Mouse (Mus musculus) liver, embryonic 13.5 days (tissue): Measurements from ENCODE around the gene Ltbp4. TPM values are rescaled to one million over a fixed set of nuclear protein-coding genes. Genes with fewer than 3 reads are reported as not detected.
A peak's percentile ranks its signal among the peaks of the same experiment; 100 is the strongest.

Experiments
- ATAC-seq: fragments of 200-750 bp; cut with Nextera tagmentation; 2 replicates; pipeline ENCODE4 v1.8.0; 2017; ENCODE audit warnings: low read depth, mild to moderate bottlenecking, moderate number of reproducible peaks, moderate library complexity
- DNase-seq: peaks from one replicate; pipeline ENCODE4 v3.0.0; 2022
- H3K27ac ChIP-seq: fragments of 300-500 bp; sonication (generic); 2 replicates; pipeline ENCODE4 v1.5.1; 2015; ENCODE audit warnings: moderate library complexity, mild to moderate bottlenecking, inconsistent platforms
- H3K27me3 ChIP-seq: fragments of 300-500 bp; sonication (generic); 2 replicates; pipeline ENCODE4 v1.6.1; 2015; ENCODE audit warnings: mild to moderate bottlenecking, inconsistent platforms
- H3K36me3 ChIP-seq: fragments of 300-500 bp; sonication (generic); 2 replicates; pipeline ENCODE4 v1.6.1; 2015; ENCODE audit warnings: mild to moderate bottlenecking, inconsistent platforms
- H3K4me1 ChIP-seq: fragments of 300-500 bp; sonication (generic); replicated peaks from 2 replicates; pipeline ENCODE4 v1.6.1; 2015; ENCODE audit warnings: inconsistent platforms
- H3K4me2 ChIP-seq: fragments of 300-500 bp; sonication (generic); 2 replicates; pipeline ENCODE4 v1.6.1; 2015; ENCODE audit warnings: inconsistent platforms, mild to moderate bottlenecking, moderate library complexity
- H3K4me3 ChIP-seq: fragments of 300-500 bp; sonication (generic); replicated peaks from 2 replicates; pipeline ENCODE4 v1.5.1; 2015; ENCODE audit warnings: mild to moderate bottlenecking, inconsistent platforms
- H3K9ac ChIP-seq: fragments of 300-500 bp; sonication (generic); 2 replicates; pipeline ENCODE4 v1.6.1; 2015; ENCODE audit warnings: mild to moderate bottlenecking, inconsistent platforms
- H3K9me3 ChIP-seq: fragments of 300-500 bp; sonication (generic); replicated peaks from 2 replicates; pipeline ENCODE4 v1.6.1; 2016; ENCODE audit warnings: inconsistent platforms
- WGBS: fragments of 180-500 bp; shearing (Covaris S2); methylation state at CpG from one replicate; pipeline ENCODE4 v1.1.7; 2015; ENCODE audit not compliant: insufficient replicate concordance; 5-methylcytosine and 5-hydroxymethylcytosine counted together
- polyA plus RNA-seq: library from polyadenylated mRNA; unstranded; fragments of >200 nt; fragmentation: Nextera tagmentation; extraction: Ambion mirVana; gene quantifications from 2 replicates; pipeline ENCODE4 v1.2.1, GENCODE M21; 2015

Ltbp4 gene
- polyA plus RNA-seq, 1 experiment from 2014 or later = 3.9 TPM

GRCm38 (mm10) chr7:27257852-27258204, 79.7 kb downstream of the Ltbp4 start:
- Histone ChIP-seq H3K4me1 (peaks cover 58% of the 10 kb centered on the region), H3K9ac (peak overlapping the region; percentile 67), H3K9me3 (no peaks in the 10 kb centered on the region), H3K4me2 (peak overlapping the region; percentile 98), H3K4me3 (peak overlapping the region; percentile 73), H3K36me3 (0 out of 2 replicates have a peak, but pooled peaks cover 4% of the 10 kb centered on the region), H3K27ac (peak overlapping the region; percentile 76), H3K27me3 (peaks cover 8% of the 10 kb centered on the region; the same call in 1 of the 2 replicates)
- ATAC-seq (no peak), DNase-seq (no peak)
- 15% methylated on average over 5 of the region's 6 CpGs for WGBS

- 62% methylated on average over 27 of the region's 27 CpGs for WGBS
- peak overlapping the region; percentile 67 for H3K9ac ChIP-seq
- DNase-seq (no peak), ATAC-seq (no peak)
- H3K4me1 ChIP-seq = peaks cover 61% of the 10 kb centered on the region
- H3K9me3 ChIP-seq = no peaks in the 10 kb centered on the region
- H3K36me3 ChIP-seq = 0 out of 2 replicates have a peak, but pooled peaks cover 4% of the 10 kb centered on the region
- H3K27ac ChIP-seq = peak overlapping the region; percentile 76
- H3K4me2 ChIP-seq = peak overlapping the region; percentile 98
- no peak overlapping the region for H3K4me3 ChIP-seq
- peaks cover 8% of the 10 kb centered on the region; the same call in 1 of the 2 replicates for H3K27me3 ChIP-seq
Measured at GRCm38 (mm10) chr7:27257046-27257851, 80.2 kb downstream of the Ltbp4 start.

GRCm38 (mm10) chr7:27255721-27256120, 81.8 kb downstream of the Ltbp4 start:
- Histone ChIP-seq H3K9me3 (no peaks in the 10 kb centered on the region), H3K4me1 (peaks cover 70% of the 10 kb centered on the region), H3K27me3 (peaks cover 8% of the 10 kb centered on the region; the same call in 1 of the 2 replicates), H3K36me3 (0 out of 2 replicates have a peak, but pooled peaks cover 4% of the 10 kb centered on the region), H3K9ac (no peak overlapping the region), H3K27ac (no peak overlapping the region), H3K4me2 (no peak overlapping the region), H3K4me3 (no peak overlapping the region)
- ATAC-seq (no peak), DNase-seq (no peak)
- 67% methylated on average over 3 of the region's 3 CpGs for WGBS

Other genes starting within 250 kb of the Ltbp4 start
- 0.09 TPM in 1 of 2 replicates, not detected in the other for gene Cyp2f2, start 217.8 kb downstream of the Ltbp4 start, polyA plus RNA-seq
- 0.06 TPM in 1 of 2 replicates, not detected in the other for gene Cyp2t4, start 184.0 kb downstream of the Ltbp4 start, polyA plus RNA-seq
- gene Egln2, start 170.9 kb downstream of the Ltbp4 start, polyA plus RNA-seq = 27.6 and 28.7 TPM in 2 replicates
- gene Rab4b, start 158.8 kb downstream of the Ltbp4 start, polyA plus RNA-seq = 28.5 and 28.6 TPM in 2 replicates
- 0.46 TPM in 1 of 2 replicates, not detected in the other for gene Gm21983, start 156.6 kb downstream of the Ltbp4 start, polyA plus RNA-seq
- gene Mia, start 156.5 kb downstream of the Ltbp4 start, polyA plus RNA-seq = 0.85 TPM in 1 of 2 replicates, not detected in the other
- gene BC024978, start 141.9 kb downstream of the Ltbp4 start, polyA plus RNA-seq = 0.62 and 1.2 TPM in 2 replicates
- gene Snrpa, start 141.4 kb downstream of the Ltbp4 start, polyA plus RNA-seq = 115 and 129 TPM in 2 replicates
- 1.4 and 1.9 TPM in 2 replicates for gene Itpkc, start 109.0 kb downstream of the Ltbp4 start, polyA plus RNA-seq
- gene Coq8b, start 104.7 kb downstream of the Ltbp4 start, polyA plus RNA-seq = 15.1 and 17.7 TPM in 2 replicates
- 1.7 TPM in 2 replicates for gene Numbl, start 79.3 kb downstream of the Ltbp4 start, polyA plus RNA-seq
- gene Shkbp1, start 18.3 kb upstream of the Ltbp4 start, polyA plus RNA-seq = 23.1 and 25.0 TPM in 2 replicates
- gene Gm20479, start 19.7 kb upstream of the Ltbp4 start, polyA plus RNA-seq = 0.50 TPM in 1 of 2 replicates, not detected in the other
- gene Sptbn4, start 110.0 kb upstream of the Ltbp4 start, polyA plus RNA-seq = 0.07 and 0.10 TPM in 2 replicates
- gene Blvrb, start 110.3 kb upstream of the Ltbp4 start, polyA plus RNA-seq = 831 and 956 TPM in 2 replicates
- gene Sertad3, start 136.1 kb upstream of the Ltbp4 start, polyA plus RNA-seq = 31.4 and 31.7 TPM in 2 replicates
- gene Sertad1, start 149.2 kb upstream of the Ltbp4 start, polyA plus RNA-seq = 20.7 and 21.7 TPM in 2 replicates
- 0.78 and 0.88 TPM in 2 replicates for gene Prx, start 161.6 kb upstream of the Ltbp4 start, polyA plus RNA-seq
- 0.08 and 0.12 TPM in 2 replicates for gene Hipk4, start 185.6 kb upstream of the Ltbp4 start, polyA plus RNA-seq
- 53.8 and 58.5 TPM in 2 replicates for gene Pld3, start 215.5 kb upstream of the Ltbp4 start, polyA plus RNA-seq
- gene 2310022A10Rik, start 215.5 kb upstream of the Ltbp4 start, polyA plus RNA-seq = 19.7 and 22.8 TPM in 2 replicates